Mouse (Mus musculus) thymus, postnatal 10 days (tissue): ENCODE measurements around the gene Fut8.
"Not testable (repeated sequence)": the region's sequence is repeated elsewhere in the genome, so short reads cannot be mapped to it uniquely, and the experiment has no call there.

Source experiments
- DNase-seq, 2 experiments: peaks; one replicate each; pipeline ENCODE4 v3.0.0; 2021; ENCODE audit warnings: low spot score in 2 of 2

Gene Fut8

DNA sequence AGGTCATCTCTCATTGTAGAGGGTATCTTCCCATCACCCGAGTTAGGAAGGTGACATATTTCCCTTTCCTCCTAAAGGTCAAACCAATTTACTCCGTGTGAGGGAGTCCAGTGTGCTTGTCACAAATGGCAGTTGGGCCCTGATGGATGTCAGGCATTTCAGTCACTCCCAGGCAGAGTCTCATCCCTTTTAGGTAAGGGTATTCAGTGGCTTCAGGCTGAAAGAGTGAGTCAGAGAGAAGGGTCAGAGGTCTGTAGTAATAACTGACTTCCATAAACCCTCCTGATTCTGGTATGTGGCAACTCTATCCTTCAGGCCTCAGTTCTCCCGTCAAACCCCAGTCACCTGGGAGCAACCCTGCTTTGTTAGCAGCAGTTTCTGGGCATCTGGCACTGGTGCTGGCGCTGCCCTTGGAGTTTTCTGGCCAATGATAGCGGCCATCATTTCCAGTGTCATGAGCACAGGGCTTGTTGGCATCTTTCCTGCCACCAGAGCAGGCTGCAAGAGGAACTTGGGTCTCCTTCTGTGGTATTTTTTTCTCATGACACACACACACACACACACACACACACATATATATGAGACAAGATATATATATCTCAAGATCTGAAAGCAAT lies 262.6 kb downstream of the Fut8 start:
- DNase-seq: no peak

DNA sequence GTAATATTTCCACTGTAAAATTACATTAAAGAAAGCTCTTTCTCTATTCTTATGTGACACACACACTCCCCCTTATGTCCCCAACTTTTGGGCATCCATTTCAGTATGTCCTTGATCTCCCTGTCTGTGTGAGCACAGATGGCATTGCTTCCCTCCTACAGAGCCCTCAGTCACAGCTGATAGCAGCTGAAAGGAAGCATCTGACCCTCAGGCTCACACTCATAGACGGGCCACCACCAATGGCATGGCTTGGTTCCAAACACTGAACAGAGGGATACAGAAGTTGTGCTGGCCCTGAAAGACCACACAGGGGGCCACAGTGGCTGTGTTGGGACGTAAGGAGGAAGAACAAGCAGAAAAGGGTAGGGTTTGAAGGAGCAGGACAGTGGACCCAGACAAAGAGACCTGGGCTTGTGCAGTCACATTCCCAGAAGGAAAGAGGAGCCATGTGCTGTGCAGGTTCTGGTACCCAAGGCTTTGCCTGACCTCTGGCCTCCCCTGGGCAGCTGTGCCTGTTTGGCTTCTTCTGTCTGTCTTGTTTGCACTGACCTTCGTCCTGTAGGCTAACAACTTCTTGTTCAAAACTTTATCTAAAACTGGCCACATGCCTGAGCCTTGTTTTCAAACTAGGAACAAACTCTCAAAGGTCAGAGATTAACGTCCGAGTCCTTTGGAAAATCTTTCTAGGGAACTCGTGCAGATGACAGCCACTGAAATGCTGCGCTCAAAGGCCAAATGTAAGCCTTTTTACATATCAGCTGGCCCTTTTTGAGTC lies 263.7 kb downstream of the Fut8 start:
- no peak for DNase-seq

- DNase-seq: no peak
Measured at GRCm38 (mm10) chr12:77502243-77502642, 264.3 kb downstream of the Fut8 start.

DNA sequence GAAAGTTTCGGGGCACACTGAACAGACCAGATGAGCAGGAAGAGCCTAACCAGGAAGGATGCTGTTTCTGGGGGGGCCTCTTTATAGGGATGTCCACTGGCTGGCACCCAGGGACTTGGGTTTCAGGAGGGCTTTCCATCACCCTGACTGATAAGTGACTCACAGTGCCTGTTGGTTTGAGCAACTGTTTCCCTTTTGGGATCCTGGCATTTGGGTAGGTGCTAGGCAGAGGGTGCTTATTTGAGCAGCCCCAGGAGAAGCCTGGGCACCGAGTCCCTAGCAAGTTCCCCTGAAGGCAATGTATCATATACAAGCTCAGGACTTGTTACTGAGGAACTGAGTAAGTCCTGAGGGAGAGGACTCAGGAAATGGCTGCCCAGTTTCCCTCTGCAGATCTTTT lies 267.5 kb downstream of the Fut8 start:
- no peak for DNase-seq

DNA sequence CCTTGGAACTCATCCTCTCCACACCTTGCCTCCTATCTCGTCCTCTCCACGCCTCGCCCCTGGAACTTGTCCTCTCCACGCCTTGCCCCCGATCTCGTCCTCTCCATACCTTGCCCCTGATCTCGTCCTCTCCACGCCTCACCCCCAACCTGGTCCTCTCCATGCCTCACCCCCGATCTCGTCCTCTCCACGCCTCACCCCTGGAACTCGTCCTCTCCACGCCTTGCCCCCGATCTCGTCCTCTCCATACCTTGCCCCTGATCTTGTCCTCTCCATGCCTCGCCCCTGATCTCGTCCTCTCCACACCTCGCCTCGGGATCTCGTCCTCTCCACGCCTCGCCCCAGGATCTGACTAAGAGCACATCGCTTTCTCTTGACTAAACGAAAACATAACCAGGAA lies 269.8 kb downstream of the Fut8 start:
- DNase-seq: no peak

DNA sequence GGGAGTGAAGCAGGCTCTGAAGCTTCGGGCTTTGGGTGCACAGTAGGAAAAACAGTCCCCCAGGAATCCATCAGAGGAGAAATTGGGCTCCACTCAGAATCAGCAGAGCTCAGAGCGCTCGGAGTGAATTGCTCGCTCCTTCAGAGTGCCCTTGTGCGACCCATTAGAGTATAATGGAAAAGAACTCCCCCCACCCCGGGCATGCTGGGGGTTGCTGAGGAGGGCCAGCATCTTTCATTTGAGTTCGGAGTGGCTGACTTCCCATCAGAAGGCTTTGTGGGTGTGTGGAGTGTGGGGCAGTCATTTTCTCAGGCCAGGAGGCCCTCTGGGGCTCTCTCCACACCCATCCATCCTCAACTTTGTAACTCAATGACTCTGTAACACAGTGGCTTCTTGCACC lies 272.8 kb downstream of the Fut8 start:
- no peak for DNase-seq

- DNase-seq: no peak
Measured at GRCm38 (mm10) chr12:77511206-77511605, 273.3 kb downstream of the Fut8 start.

GRCm38 (mm10) chr12:77511631-77512030 lies 273.7 kb downstream of the Fut8 start:
- no peak for DNase-seq

- no peak for DNase-seq
Measured at GRCm38 (mm10) chr12:77516805-77517204, 278.9 kb downstream of the Fut8 start.

GRCm38 (mm10) chr12:77517691-77518090 lies 279.8 kb downstream of the Fut8 start:
- no peak for DNase-seq

DNA sequence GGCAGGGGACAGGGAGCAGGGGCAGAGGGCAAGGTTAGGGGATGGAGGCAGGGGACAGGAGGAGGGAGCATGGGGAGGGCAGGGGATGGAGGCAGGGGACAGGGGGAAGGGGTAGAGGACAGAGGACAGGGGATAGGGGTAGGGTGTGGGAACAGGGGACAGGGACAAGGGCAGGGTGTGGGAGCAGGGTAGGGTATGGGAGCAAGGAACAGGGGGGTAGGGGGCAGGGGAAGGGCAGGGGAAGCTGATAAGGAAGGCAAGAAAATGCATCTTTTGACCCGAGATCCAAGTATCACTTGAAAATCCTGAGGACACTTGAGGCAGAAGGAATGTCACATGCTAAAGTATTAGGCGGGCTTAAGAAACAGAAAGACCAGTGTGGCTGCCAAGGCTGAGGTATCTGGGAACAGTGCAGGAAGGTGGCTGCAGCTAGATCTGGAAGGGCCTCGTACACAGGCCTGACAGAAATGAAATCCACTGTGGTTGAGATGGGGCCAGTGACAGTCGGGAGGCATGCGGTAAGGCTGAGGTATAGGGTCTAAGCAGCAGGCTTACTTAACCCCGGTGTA lies 281.7 kb downstream of the Fut8 start:
- no peak for DNase-seq

DNA sequence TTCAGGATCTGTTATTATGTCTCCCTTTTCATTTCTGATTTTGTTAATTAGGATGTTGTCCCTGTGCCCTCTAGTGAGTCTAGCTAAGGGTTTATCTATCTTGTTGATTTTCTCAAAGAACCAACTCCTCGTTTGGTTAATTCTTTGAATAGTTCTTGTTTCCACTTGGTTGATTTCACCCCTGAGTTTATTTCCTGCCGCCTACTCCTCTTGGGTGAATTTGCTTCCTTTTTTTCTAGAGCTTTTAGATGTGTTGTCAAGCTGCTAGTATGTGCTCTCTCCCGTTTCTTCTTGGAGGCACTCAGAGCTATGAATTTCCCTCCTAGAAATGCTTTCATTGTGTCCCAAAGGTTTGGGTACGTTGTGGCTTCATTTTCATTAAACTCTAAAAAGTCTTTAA lies 286.1 kb downstream of the Fut8 start:
- DNase-seq: not testable (repeated sequence)
